Mouse (Mus musculus): Measurements from ENCODE around the gene Nck2.

DNA sequence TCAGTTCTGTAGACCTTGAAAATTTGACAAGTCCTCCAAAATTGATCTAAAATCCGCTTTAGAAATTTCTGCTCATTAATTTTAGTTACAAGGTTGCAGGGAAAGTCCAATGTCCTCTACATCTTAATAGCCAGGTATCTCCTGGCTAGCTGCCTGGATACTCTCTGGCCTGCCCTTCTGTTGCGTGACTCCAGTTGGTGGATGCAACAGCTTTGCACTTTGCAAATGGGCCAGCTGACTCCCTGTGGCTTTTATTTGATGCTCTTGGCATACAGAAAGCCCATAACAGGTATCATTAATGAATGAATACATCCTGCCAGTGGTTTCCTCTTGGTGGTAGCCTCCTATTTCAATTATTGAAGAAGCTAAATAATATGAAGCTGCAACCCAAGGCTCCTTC, 47.3 kb upstream of the Nck2 start:
- TF ChIP-seq EP300 (IDR thresholded peaks at IDR 0.05; ENCODE audit: low read depth) (no peak), CTCF (IDR thresholded peaks at IDR 0.05; ENCODE audit: low read depth) (no peak)

Measured in liver, postnatal 0 days (tissue).